Mouse (Mus musculus) brain, adult 2 months (tissue): ENCODE measurements around the gene Trim69.

Experiments
- DNase-seq: peaks from one replicate; pipeline ENCODE4 v3.0.0; 2011; ENCODE audit warnings: low read depth, low spot score

Trim69 gene

GRCm38 (mm10) chr2:122152850-122153249, 7.7 kb upstream of the Trim69 start:
- DNase-seq: no peak

DNA sequence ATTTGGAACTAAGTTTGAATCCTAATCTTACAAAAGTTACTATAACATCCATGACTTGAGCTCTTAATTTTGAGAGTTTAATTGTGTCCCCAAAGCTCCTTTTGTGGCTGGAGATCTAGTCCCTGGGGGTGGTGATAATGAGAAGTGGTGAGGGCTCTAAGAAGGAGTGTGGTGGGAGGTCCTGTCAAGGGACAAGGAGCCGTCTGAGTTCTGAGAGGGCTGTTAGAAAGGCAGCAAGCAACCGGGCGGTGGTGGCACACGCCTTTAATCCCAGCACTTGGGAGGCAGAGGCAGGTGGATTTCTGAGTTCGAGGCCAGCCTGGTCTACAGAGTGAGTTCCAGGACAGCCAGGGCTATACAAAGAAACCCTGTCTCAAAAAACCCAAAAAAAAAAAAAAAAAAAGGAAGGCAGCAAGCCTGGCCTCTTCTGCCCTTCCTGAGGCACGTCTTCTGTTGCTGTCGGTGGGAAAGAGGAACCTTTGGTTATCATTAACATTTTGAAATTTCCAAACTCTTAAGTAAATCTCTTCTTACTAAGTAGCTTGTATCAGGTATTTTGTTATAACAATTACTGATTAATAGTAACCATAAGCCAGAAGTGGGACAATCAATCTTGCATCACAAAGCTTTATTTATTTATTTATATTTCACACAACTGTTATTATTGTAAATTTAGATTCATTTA, 6.7 kb upstream of the Trim69 start:
- no peak for DNase-seq

GRCm38 (mm10) chr2:122154479-122154878, 6.0 kb upstream of the Trim69 start:
- DNase-seq: no peak

DNA sequence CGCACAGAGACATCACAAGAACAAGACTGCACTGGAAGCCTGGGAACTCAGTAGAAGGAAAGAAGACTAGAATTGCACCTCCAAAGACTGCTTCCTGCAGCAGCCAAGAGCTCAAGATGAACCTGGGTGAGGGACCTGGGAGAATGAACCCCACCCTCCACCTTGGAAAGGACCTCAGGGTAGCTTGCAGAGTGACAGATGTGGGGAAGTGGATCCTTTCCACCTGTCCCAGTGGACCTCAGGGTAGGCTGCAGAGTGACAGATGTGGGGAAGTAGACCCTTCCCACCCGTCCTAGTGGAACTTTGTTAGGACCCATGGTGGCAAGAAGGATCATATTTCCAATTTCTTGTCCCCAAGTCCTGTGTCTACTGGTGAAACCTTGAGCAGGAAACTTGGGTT, 5.2 kb upstream of the Trim69 start:
- no peak for DNase-seq

GRCm38 (mm10) chr2:122156051-122156700, 4.3 kb upstream of the Trim69 start:
- peak; percentile 14 for DNase-seq

DNA sequence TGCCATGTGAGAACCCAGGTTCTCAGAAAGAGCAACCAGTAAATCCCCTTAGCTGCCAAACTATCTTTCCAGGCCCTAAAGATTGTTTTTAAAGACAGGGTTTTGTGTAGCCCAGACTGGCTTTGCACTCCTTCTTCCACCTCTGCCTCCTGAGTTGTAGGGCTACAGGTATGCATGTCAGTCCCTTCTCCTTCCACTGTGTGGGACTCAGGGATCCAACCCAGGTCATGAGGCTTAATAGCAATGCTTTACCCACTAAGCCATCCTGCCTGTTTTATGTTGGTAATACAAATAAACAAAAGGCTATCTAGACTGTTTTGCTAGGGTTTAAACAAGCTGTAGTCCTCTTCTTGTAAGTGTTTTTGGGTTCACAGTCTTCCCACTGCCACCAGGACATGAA, 2.9 kb upstream of the Trim69 start:
- DNase-seq: no peak

DNA sequence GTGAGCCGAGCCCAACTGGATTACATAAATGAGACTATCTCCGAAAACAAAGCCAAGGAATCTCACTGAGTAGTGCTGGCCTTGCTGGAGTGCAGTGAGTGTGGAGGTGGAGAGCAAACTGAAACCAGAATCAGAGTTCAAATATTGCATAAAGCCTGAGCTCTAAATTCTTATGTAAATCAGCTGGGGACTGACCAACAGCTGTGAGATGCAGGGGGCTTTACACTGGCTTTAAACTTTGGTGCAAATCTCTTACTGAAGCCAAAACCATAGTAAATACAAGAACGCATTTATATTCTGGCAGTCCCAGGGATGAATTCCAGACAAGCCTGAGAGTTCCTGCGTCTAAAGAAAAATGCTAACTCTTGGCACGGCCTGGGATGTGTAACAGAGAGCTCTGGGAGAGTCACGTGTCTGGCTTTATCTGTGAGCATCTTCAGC, 2.1 kb upstream of the Trim69 start:
- peak; percentile 15 for DNase-seq

- no peak for DNase-seq
Measured at GRCm38 (mm10) chr2:122159667-122160066, 833 bp upstream of the Trim69 start.

DNA sequence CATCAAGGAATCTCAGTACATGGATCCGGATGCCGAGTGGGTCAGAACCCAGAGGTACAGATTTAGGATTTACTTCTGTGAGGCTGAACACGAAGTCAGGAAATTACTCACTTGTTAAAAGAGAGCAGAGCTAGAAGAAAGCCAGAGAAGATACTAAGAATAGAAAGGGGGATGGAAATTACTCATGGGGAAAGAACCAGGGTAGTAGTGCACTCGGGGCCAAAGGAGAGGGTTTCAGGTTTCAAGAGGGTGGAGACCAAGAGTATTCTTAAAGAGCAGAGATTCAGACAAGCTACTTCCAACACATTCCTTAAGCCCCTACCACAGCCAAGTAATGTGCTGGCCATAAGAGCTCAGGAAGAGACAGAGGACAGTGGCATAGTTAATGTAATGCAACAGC, 1.0 kb downstream of the Trim69 start:
- peak; percentile 11 for DNase-seq

- DNase-seq: no peak
Measured at GRCm38 (mm10) chr2:122162529-122162928, 2.0 kb downstream of the Trim69 start.

- peak; percentile 67 for DNase-seq
Measured at GRCm38 (mm10) chr2:122163430-122164195, 3.1 kb downstream of the Trim69 start.

DNA sequence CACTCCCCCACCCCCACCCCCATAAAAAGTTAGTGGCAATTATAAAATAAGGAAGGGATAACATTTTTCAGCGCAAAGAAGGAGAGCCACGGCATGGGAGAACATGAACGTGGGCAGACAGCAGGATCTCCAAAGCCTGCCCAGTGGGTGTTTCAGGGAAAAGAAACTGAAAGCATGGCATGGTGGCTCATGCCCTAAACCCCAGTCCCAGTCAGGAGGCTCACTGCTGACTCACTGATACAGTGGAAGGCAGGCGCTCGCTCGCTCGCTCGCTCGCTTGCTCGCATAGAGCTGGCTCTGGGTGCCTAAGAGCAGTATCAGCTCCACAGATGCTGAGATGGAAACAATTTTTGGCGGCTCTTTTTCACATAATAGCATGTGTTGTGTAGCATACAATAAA, 3.8 kb downstream of the Trim69 start:
- DNase-seq: peak; percentile 68

DNA sequence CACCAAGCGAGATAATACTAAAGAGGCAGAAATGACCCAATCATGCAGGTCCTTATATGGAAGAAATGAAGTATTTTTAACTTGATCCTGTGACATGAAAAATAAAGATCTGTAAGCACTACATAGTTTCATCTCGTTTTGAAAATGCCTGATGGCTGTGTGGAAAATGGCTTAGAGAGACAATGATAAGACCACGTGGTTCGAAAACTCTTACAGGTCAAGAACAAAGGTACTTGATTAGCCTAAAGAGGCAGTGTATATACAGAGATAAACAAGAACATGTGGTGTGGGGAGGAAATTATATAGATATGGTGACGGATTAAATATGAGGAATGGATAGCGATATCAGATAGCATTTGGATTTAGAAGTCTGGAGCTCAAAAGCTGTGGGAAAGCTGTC, 10.8 kb downstream of the Trim69 start:
- DNase-seq: no peak

DNA sequence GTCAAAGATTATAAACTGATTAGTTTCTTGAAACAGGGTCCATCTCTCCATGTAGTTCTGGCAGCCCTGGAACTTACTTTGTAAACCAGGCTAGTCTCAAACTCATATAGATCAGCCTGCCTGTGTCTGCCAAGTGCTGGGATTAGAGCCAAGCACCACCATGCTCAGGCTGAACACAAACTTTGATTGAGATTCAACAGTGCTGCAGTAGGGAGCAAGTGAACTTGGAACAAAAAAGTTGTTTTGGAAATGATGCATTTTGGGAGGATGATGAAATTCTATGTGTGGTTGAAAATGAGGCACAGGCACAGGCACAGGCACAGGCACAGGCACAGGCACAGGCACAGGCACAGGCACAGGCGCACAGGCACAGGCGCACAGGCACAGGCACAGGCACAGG, 11.7 kb downstream of the Trim69 start:
- DNase-seq: peak; percentile 68

GRCm38 (mm10) chr2:122180051-122180822, 19.7 kb downstream of the Trim69 start:
- DNase-seq: no peak

GRCm38 (mm10) chr2:122185086-122185485, 24.6 kb downstream of the Trim69 start:
- no peak for DNase-seq

GRCm38 (mm10) chr2:122186106-122186505, 25.6 kb downstream of the Trim69 start, which contains the start of the genes Patl2 and Terb2:
Gene Patl2, minus strand, starts transcription at chr2:122186189.
Gene Terb2, plus strand, starts transcription at chr2:122186272.
- DNase-seq: no peak

GRCm38 (mm10) chr2:122186751-122187150, 26.3 kb downstream of the Trim69 start:
- DNase-seq: no peak

DNA sequence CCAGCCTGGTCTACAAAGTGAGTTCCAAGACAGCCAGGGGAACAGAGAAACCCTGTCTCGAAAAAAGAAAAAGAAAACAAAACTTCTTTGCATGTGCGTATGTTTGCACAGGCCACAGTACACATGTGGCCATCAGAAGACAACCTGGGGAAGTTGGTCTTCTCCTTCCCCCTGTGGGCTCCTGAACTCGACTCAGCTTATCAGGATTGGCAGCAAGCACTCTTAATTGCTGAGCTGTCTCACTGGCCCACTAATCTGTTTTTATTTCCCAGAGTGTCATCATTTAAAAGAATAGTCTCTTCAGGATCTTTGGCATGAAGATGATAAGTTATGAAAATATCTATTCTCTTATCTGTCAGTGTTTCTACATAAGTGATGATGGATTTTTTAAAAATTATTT, 31.3 kb downstream of the Trim69 start:
- no peak for DNase-seq

DNA sequence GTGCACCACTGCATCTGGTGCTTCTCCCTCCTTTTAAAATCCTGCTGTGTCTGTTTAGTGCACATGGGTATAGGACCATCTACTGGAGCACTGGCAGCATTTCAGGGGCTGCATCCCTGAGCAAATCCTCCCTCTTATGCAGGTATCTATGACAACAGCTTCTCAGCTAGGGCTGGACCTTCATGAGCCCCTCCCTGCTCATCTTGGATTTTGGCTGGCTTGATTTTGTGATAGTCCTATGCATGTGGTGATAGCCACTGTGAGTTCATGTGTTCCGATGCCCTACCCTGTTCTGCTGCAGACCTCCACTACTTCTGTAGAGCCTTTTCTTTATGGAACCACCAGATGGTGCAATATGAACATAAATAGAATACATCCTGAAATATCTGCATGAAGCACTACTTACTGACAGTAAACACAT, 34.0 kb downstream of the Trim69 start:
- DNase-seq: peak; percentile 74

GRCm38 (mm10) chr2:122201501-122201900, 41.0 kb downstream of the Trim69 start:
- DNase-seq: no peak
